13 mouse cellular contexts compared by ENCODE assay signal in the genomic region with DNA sequence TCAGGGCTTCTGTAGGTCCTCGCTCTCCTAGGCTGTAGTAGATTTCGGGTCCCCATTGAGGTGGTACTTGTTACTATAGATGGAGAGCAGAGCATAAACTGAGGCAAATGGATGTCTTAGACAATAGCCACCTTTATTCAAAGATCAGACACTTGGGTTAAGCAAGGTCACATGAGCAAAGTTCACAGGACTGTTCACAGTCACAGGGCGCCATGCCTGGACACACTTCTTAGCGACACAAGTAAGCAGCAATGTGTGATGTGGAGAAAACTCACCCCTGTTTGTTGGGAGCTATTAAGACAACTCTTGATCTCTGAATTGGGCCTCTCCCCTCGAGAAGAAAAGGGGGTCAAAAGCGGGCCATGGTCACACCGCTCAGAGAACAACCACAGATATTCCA. TPM values are rescaled to one million over a fixed set of nuclear protein-coding genes. Genes with fewer than 3 reads are reported as not detected.
"Had no signal": no experiment of that assay in that cellular context is flagged by ENCODE, and none has a peak within 500 bp of the region (broad histone marks: within the 10 kb centered on the region; RNA-seq: fewer than 3 reads in every experiment).

No protein-coding gene starts in this region.

RNA-seq across cellular contexts. Expression of a gene that starts 29.8 kb away (rescaled TPM):
- total RNA-seq: heart, postnatal 36 days; hematopoietic stem cell, adult 5-6 weeks; layer of hippocampus, adult 18-20 months; layer of hippocampus, adult 2 months; layer of hippocampus, adult 8-10 months; layer of hippocampus, postnatal 10 days; layer of hippocampus, postnatal 14 days; layer of hippocampus, postnatal 25 days; layer of hippocampus, postnatal 36 days; left cerebral cortex, adult 18-20 months; left cerebral cortex, adult 2 months had no signal
- polyA plus RNA-seq: inflammation-experienced regulatory T-cells, adult 6 months; kidney, adult 2 months had no signal
